Mouse (Mus musculus): ENCODE measurements at regions not wholly inside any gene's neighbourhood (a gene's known extent, or its start where the extent isn't known, plus 50 kb on each side); places are given as distances from the start of the nearest gene placed in this dataset.

- no peak overlapping the region for H3K4me3 ChIP-seq (replicated peaks; ENCODE audit: low read length)
- H3K4me2 ChIP-seq (ENCODE audit: low read length), result no peak overlapping the region
- no peak overlapping the region for H3K27ac ChIP-seq (ENCODE audit: low read length)
- ATAC-seq, result no peak
- no peaks in the 10 kb centered on the region for H3K27me3 ChIP-seq (replicated peaks; ENCODE audit: control insufficient read depth, insufficient read depth, low read length)
- no peaks in the 10 kb centered on the region for H3K9me3 ChIP-seq (ENCODE audit: control insufficient read depth, low read length)
- no peaks in the 10 kb centered on the region for H3K36me3 ChIP-seq (ENCODE audit: control insufficient read depth, insufficient read depth)
- no peaks in the 10 kb centered on the region for H3K4me1 ChIP-seq (replicated peaks; ENCODE audit: control insufficient read depth, insufficient read depth, low read length)
- H3K9ac ChIP-seq (replicated peaks; ENCODE audit: low read depth, low read length), result no peak overlapping the region
- 29% methylated on average over 4 of the region's 4 CpGs for WGBS
Measured at GRCm38 (mm10) chr8:30940901-30941300, 2487.6 kb upstream of the 5930422O12Rik start.

- H3K4me2 ChIP-seq (ENCODE audit: low read length), result no peak overlapping the region
- H3K36me3 ChIP-seq (ENCODE audit: control insufficient read depth, insufficient read depth), result no peaks in the 10 kb centered on the region
- WGBS, result 92% methylated on average over 11 of the region's 11 CpGs
- ATAC-seq, result no peak
- H3K4me3 ChIP-seq (replicated peaks; ENCODE audit: low read length), result no peak overlapping the region
- no peaks in the 10 kb centered on the region for H3K27me3 ChIP-seq (replicated peaks; ENCODE audit: control insufficient read depth, insufficient read depth, low read length)
- no peaks in the 10 kb centered on the region for H3K9me3 ChIP-seq (ENCODE audit: control insufficient read depth, low read length)
- 0 out of 2 replicates have a peak, but pooled peaks cover 2% of the 10 kb centered on the region for H3K4me1 ChIP-seq (replicated peaks; ENCODE audit: control insufficient read depth, insufficient read depth, low read length)
- H3K9ac ChIP-seq (replicated peaks; ENCODE audit: low read depth, low read length), result no peak overlapping the region
- H3K27ac ChIP-seq (ENCODE audit: low read length), result no peak overlapping the region
Measured at GRCm38 (mm10) chr8:30941511-30942175, 2486.9 kb upstream of the 5930422O12Rik start.

- Histone ChIP-seq H3K27ac (ENCODE audit: low read length) (no peak overlapping the region), H3K4me3 (replicated peaks; ENCODE audit: low read length) (no peak overlapping the region), H3K4me1 (replicated peaks; ENCODE audit: control insufficient read depth, insufficient read depth, low read length) (0 out of 2 replicates have a peak, but pooled peaks cover 2% of the 10 kb centered on the region), H3K9me3 (ENCODE audit: control insufficient read depth, low read length) (no peaks in the 10 kb centered on the region), H3K36me3 (ENCODE audit: control insufficient read depth, insufficient read depth) (no peaks in the 10 kb centered on the region), H3K9ac (replicated peaks; ENCODE audit: low read depth, low read length) (no peak overlapping the region), H3K4me2 (ENCODE audit: low read length) (no peak overlapping the region), H3K27me3 (replicated peaks; ENCODE audit: control insufficient read depth, insufficient read depth, low read length) (no peaks in the 10 kb centered on the region)
- WGBS, result 63% methylated on average over 10 of the region's 10 CpGs
- 0 out of 2 replicates have a peak, but pooled peaks have one; percentile 43 for ATAC-seq
Measured at GRCm38 (mm10) chr8:30946154-30947065, 2482.1 kb upstream of the 5930422O12Rik start.

GRCm38 (mm10) chr8:30952818-30953217 is 2475.7 kb upstream of the 5930422O12Rik start:
- ATAC-seq, result no peak
- H3K4me1 ChIP-seq (replicated peaks; ENCODE audit: control insufficient read depth, insufficient read depth, low read length), result no peaks in the 10 kb centered on the region
- H3K4me2 ChIP-seq (ENCODE audit: low read length), result no peak overlapping the region
- no peaks in the 10 kb centered on the region for H3K36me3 ChIP-seq (ENCODE audit: control insufficient read depth, insufficient read depth)
- no peak overlapping the region for H3K27ac ChIP-seq (ENCODE audit: low read length)
- no peaks in the 10 kb centered on the region for H3K27me3 ChIP-seq (replicated peaks; ENCODE audit: control insufficient read depth, insufficient read depth, low read length)
- H3K9me3 ChIP-seq (ENCODE audit: control insufficient read depth, low read length), result no peaks in the 10 kb centered on the region
- H3K9ac ChIP-seq (replicated peaks; ENCODE audit: low read depth, low read length), result no peak overlapping the region
- H3K4me3 ChIP-seq (replicated peaks; ENCODE audit: low read length), result no peak overlapping the region

- Histone ChIP-seq H3K27ac (ENCODE audit: low read length) (no peak overlapping the region), H3K36me3 (ENCODE audit: control insufficient read depth, insufficient read depth) (no peaks in the 10 kb centered on the region), H3K4me1 (replicated peaks; ENCODE audit: control insufficient read depth, insufficient read depth, low read length) (peaks cover 7% of the 10 kb centered on the region; the same call in 1 of the 2 replicates), H3K4me3 (replicated peaks; ENCODE audit: low read length) (peak overlapping the region; percentile 16), H3K4me2 (ENCODE audit: low read length) (peak overlapping the region; percentile 38), H3K27me3 (replicated peaks; ENCODE audit: control insufficient read depth, insufficient read depth, low read length) (0 out of 2 replicates have a peak, but pooled peaks cover 2% of the 10 kb centered on the region), H3K9me3 (ENCODE audit: control insufficient read depth, low read length) (no peaks in the 10 kb centered on the region), H3K9ac (replicated peaks; ENCODE audit: low read depth, low read length) (no peak overlapping the region)
- 52% methylated on average over 17 of the region's 17 CpGs for WGBS
- ATAC-seq, result no peak
Measured at GRCm38 (mm10) chr8:30959436-30960180, 2468.9 kb upstream of the 5930422O12Rik start.

- H3K4me1 ChIP-seq (replicated peaks; ENCODE audit: control insufficient read depth, insufficient read depth, low read length), result peaks cover 7% of the 10 kb centered on the region; the same call in 1 of the 2 replicates
- H3K36me3 ChIP-seq (ENCODE audit: control insufficient read depth, insufficient read depth), result no peaks in the 10 kb centered on the region
- no peak overlapping the region for H3K9ac ChIP-seq (replicated peaks; ENCODE audit: low read depth, low read length)
- H3K27ac ChIP-seq (ENCODE audit: low read length), result no peak overlapping the region
- H3K4me3 ChIP-seq (replicated peaks; ENCODE audit: low read length), result no peak overlapping the region
- 42% methylated on average over 8 of the region's 8 CpGs for WGBS
- no peaks in the 10 kb centered on the region for H3K9me3 ChIP-seq (ENCODE audit: control insufficient read depth, low read length)
- 0 out of 2 replicates have a peak, but pooled peaks cover 2% of the 10 kb centered on the region for H3K27me3 ChIP-seq (replicated peaks; ENCODE audit: control insufficient read depth, insufficient read depth, low read length)
- no peak overlapping the region for H3K4me2 ChIP-seq (ENCODE audit: low read length)
- no peak for ATAC-seq
Measured at GRCm38 (mm10) chr8:30960486-30960885, 2468.0 kb upstream of the 5930422O12Rik start.

- H3K9me3 ChIP-seq (ENCODE audit: control insufficient read depth, low read length), result no peaks in the 10 kb centered on the region
- no peak overlapping the region for H3K4me2 ChIP-seq (ENCODE audit: low read length)
- ATAC-seq, result no peak
- 84% methylated on average over 3 of the region's 3 CpGs for WGBS
- 0 out of 2 replicates have a peak, but pooled peaks cover 2% of the 10 kb centered on the region for H3K27me3 ChIP-seq (replicated peaks; ENCODE audit: control insufficient read depth, insufficient read depth, low read length)
- H3K27ac ChIP-seq (ENCODE audit: low read length), result no peak overlapping the region
- H3K9ac ChIP-seq (replicated peaks; ENCODE audit: low read depth, low read length), result no peak overlapping the region
- H3K4me3 ChIP-seq (replicated peaks; ENCODE audit: low read length), result no peak overlapping the region
- H3K4me1 ChIP-seq (replicated peaks; ENCODE audit: control insufficient read depth, insufficient read depth, low read length), result peaks cover 7% of the 10 kb centered on the region; the same call in 1 of the 2 replicates
- no peaks in the 10 kb centered on the region for H3K36me3 ChIP-seq (ENCODE audit: control insufficient read depth, insufficient read depth)
Measured at GRCm38 (mm10) chr8:30962207-30962606, 2466.3 kb upstream of the 5930422O12Rik start.

- no peak overlapping the region for H3K4me2 ChIP-seq (ENCODE audit: low read length)
- no peak for ATAC-seq
- H3K36me3 ChIP-seq (ENCODE audit: control insufficient read depth, insufficient read depth), result no peaks in the 10 kb centered on the region
- 74% methylated on average over 2 of the region's 2 CpGs for WGBS
- H3K4me1 ChIP-seq (replicated peaks; ENCODE audit: control insufficient read depth, insufficient read depth, low read length), result no peaks in the 10 kb centered on the region
- H3K27me3 ChIP-seq (replicated peaks; ENCODE audit: control insufficient read depth, insufficient read depth, low read length), result no peaks in the 10 kb centered on the region
- H3K9ac ChIP-seq (replicated peaks; ENCODE audit: low read depth, low read length), result no peak overlapping the region
- H3K27ac ChIP-seq (ENCODE audit: low read length), result no peak overlapping the region
- H3K4me3 ChIP-seq (replicated peaks; ENCODE audit: low read length), result no peak overlapping the region
- H3K9me3 ChIP-seq (ENCODE audit: control insufficient read depth, low read length), result no peaks in the 10 kb centered on the region
Measured at GRCm38 (mm10) chr8:30982814-30983213, 2445.7 kb upstream of the 5930422O12Rik start.

- Histone ChIP-seq H3K9me3 (ENCODE audit: control insufficient read depth, low read length) (no peaks in the 10 kb centered on the region), H3K9ac (replicated peaks; ENCODE audit: low read depth, low read length) (no peak overlapping the region), H3K27me3 (replicated peaks; ENCODE audit: control insufficient read depth, insufficient read depth, low read length) (no peaks in the 10 kb centered on the region), H3K4me2 (ENCODE audit: low read length) (no peak overlapping the region), H3K4me1 (replicated peaks; ENCODE audit: control insufficient read depth, insufficient read depth, low read length) (no peaks in the 10 kb centered on the region), H3K4me3 (replicated peaks; ENCODE audit: low read length) (no peak overlapping the region), H3K36me3 (ENCODE audit: control insufficient read depth, insufficient read depth) (no peaks in the 10 kb centered on the region), H3K27ac (ENCODE audit: low read length) (no peak overlapping the region)
- WGBS, result 74% methylated on average over 5 of the region's 5 CpGs
- no peak for ATAC-seq
Measured at GRCm38 (mm10) chr8:30988051-30988450, 2440.5 kb upstream of the 5930422O12Rik start.
